ENCODE assay signal across 8 mouse cellular contexts in the genomic region with DNA sequence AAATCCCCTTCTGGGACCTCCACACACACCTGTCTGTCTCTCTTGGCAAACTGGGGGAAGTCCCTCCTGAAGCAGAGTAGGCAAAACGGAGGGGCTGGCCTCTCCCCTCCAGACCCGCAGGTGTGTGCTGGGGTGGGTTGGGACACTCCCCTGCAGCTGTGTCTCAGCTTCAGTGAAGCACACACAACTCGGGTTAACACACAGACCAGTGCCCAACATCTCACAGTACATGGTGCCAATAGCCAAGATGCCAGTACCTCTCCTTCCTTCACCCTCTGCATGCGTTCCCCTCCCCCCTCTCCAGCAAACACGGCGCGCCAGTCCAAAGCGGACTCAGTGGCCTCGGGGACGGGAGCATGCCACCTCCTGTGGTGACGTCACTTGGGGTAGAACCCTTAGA. TPM values are rescaled to one million over a fixed set of nuclear protein-coding genes. Genes with fewer than 3 reads are reported as not detected.
A peak's percentile ranks its signal among the peaks of the same experiment; 100 is the strongest.
DNase-seq lines count a peak whose midpoint lies in the region; ATAC-seq and TF ChIP-seq lines count a peak whose summit lies in the region.

A gene (plus strand): TSS at position 268 of the 400 bp plus-strand sequence.

- no peaks in the 10 kb centered on the region for H3K9me3 ChIP-seq in embryonic facial prominence, embryonic 14.5 days (ENCODE audit: control insufficient read depth, low read length)
- no peaks in the 10 kb centered on the region for H3K9me3 ChIP-seq in kidney, embryonic 15.5 days (replicated peaks)
- no peaks in the 10 kb centered on the region for H3K9me3 ChIP-seq in neural tube, embryonic 12.5 days

- TF ChIP-seq CTCF in left cerebral cortex, adult 2 months (IDR thresholded peaks at IDR 0.05): no peak

- H3K27me3 ChIP-seq in embryonic facial prominence, embryonic 14.5 days (replicated peaks; ENCODE audit: control insufficient read depth, insufficient read depth, low read length): peaks cover 92% of the 10 kb centered on the region
- H3K27me3 ChIP-seq in kidney, embryonic 15.5 days: peaks cover 99% of the 10 kb centered on the region
- peaks cover 94% of the 10 kb centered on the region for H3K27me3 ChIP-seq in neural tube, embryonic 12.5 days (replicated peaks)

- peak within 1 kb of the TSS; percentile 46 for H3K4me3 ChIP-seq in left cerebral cortex, adult 2 months
- H3K4me3 ChIP-seq in embryonic facial prominence, embryonic 14.5 days (ENCODE audit: low read depth, low read length): peak within 1 kb of the TSS; percentile 34
- peak within 1 kb of the TSS; percentile 35 for H3K4me3 ChIP-seq in kidney, embryonic 15.5 days (replicated peaks)
- H3K4me3 ChIP-seq in neural tube, embryonic 12.5 days: peak within 1 kb of the TSS; percentile 18

- 1% methylated on average over 9 of the region's 11 CpGs for WGBS in embryonic facial prominence, embryonic 14.5 days
- WGBS in kidney, embryonic 15.5 days: 1% methylated on average over 11 of the region's 11 CpGs
- 1% methylated on average over 11 of the region's 11 CpGs for WGBS in neural tube, embryonic 12.5 days

- no peak for ATAC-seq in embryonic facial prominence, embryonic 14.5 days (ENCODE audit: low read depth)
- peak; percentile 5; the same call in 1 of the 2 replicates for ATAC-seq in kidney, embryonic 15.5 days (replicated peaks; ENCODE audit: low FRiP score)
- no peak for ATAC-seq in neural tube, embryonic 12.5 days (ENCODE audit: low FRiP score, low read depth)

- H3K36me3 ChIP-seq in embryonic facial prominence, embryonic 14.5 days (ENCODE audit: control insufficient read depth, insufficient read depth, low read length): no peaks in the 10 kb centered on the region
- H3K36me3 ChIP-seq in kidney, embryonic 15.5 days: no peaks in the 10 kb centered on the region
- no peaks in the 10 kb centered on the region for H3K36me3 ChIP-seq in neural tube, embryonic 12.5 days

- peaks cover 46% of the 10 kb centered on the region for H3K4me1 ChIP-seq in embryonic facial prominence, embryonic 14.5 days (ENCODE audit: control insufficient read depth, insufficient read depth, low read length)
- H3K4me1 ChIP-seq in kidney, embryonic 15.5 days: peaks cover 38% of the 10 kb centered on the region
- H3K4me1 ChIP-seq in neural tube, embryonic 12.5 days: peaks cover 32% of the 10 kb centered on the region

- H3K9ac ChIP-seq in embryonic facial prominence, embryonic 14.5 days (ENCODE audit: low read depth, low read length): peak within 1 kb of the TSS; percentile 54
- peak within 1 kb of the TSS; percentile 16; the same call in 1 of the 2 replicates for H3K9ac ChIP-seq in kidney, embryonic 15.5 days
- 0 out of 2 replicates have a peak within 1 kb of the TSS, but pooled peaks have one; percentile 26 for H3K9ac ChIP-seq in neural tube, embryonic 12.5 days

- intact Hi-C loops in left cerebral cortex, adult 2 months (cut with DNase I): no loop called here
- intact Hi-C loops in left cerebral cortex, postnatal 36 days (cut with DNase I): no loop called here

- no peak for DNase-seq in left cerebral cortex, adult 2 months (ENCODE audit: extremely low spot score in 1 of 2, low spot score in 2 of 2)
- no peak for DNase-seq in left cerebral cortex, postnatal 36 days (ENCODE audit: low spot score in 2 of 2)
- no peak for DNase-seq in embryonic facial prominence, embryonic 14.5 days (ENCODE audit: low spot score)
- DNase-seq in layer of hippocampus, adult 11-12 months (ENCODE audit: low spot score): no peak
- no peak for DNase-seq in testis, postnatal 10 days (ENCODE audit: low spot score)
- no peak for DNase-seq in thymus, postnatal 0 days (ENCODE audit: low spot score)

- H3K27ac ChIP-seq in left cerebral cortex, adult 2 months: peak within 1 kb of the TSS; percentile 90
- H3K27ac ChIP-seq in embryonic facial prominence, embryonic 14.5 days (replicated peaks; ENCODE audit: low read depth, low read length): no peak within 1 kb of the TSS
- H3K27ac ChIP-seq in kidney, embryonic 15.5 days: no peak within 1 kb of the TSS
- H3K27ac ChIP-seq in neural tube, embryonic 12.5 days: no peak within 1 kb of the TSS

- H3K4me2 ChIP-seq in embryonic facial prominence, embryonic 14.5 days (ENCODE audit: low read depth, low read length): peak within 1 kb of the TSS; percentile 63
- H3K4me2 ChIP-seq in kidney, embryonic 15.5 days: peak within 1 kb of the TSS; percentile 62
- H3K4me2 ChIP-seq in neural tube, embryonic 12.5 days (replicated peaks): peak within 1 kb of the TSS; percentile 55

RNA-seq across cellular contexts. Expression of the gene that starts here (rescaled TPM):
- 10 to 100 TPM; 15.0 to 18.2 TPM for total RNA-seq in left cerebral cortex, adult 2 months (2021)
- 10 to 100 TPM in 1 of 2 experiments, 1 to 10 TPM in 1; 8.5 to 12.7 TPM for total RNA-seq in left cerebral cortex, postnatal 36 days (2021)
- polyA plus RNA-seq in embryonic facial prominence, embryonic 14.5 days (2014; fragmentation: Nextera tagmentation; extraction: Ambion mirVana): 6.1 and 6.7 TPM in 2 replicates
- polyA plus RNA-seq in kidney, embryonic 15.5 days (2015; fragmentation: Nextera tagmentation; extraction: Ambion mirVana): 0.43 and 0.89 TPM in 2 replicates
- polyA plus RNA-seq in neural tube, embryonic 12.5 days (2016; fragmentation: Nextera tagmentation; extraction: Ambion mirVana): 1.2 and 1.4 TPM in 2 replicates
- 1.6 and 1.9 TPM in 2 replicates for polyA plus RNA-seq in thymus, postnatal 0 days (2015; fragmentation: Nextera tagmentation; extraction: Ambion mirVana)

Comparison
In these comparisons a context has a peak if more than half of its experiments do, and no peak if none do; other contexts are left out.
1. Peak in ATAC-seq, H3K4me3 ChIP-seq, H3K9ac ChIP-seq and H3K4me2 ChIP-seq in kidney, embryonic 15.5 days; RNA of the gene not detected or under 1 TPM.